Mouse (Mus musculus): ENCODE results near the gene Tmem39a. TPM values are rescaled to one million over a fixed set of nuclear protein-coding genes. Genes with fewer than 3 reads are reported as not detected.

The Tmem39a gene
- polyA plus RNA-seq (2014; fragmentation: Illumina TruSeq; extraction: RNeasy Lipid Tissue Mini Kit (QIAGEN cat#74804); ENCODE audit: low read depth, low replicate concordance), result 60.2 TPM

GRCm38 (mm10) chr16:38558221-38558748, at the start of gene Tmem39a:
Tmem39a (plus strand) TSS chr16:38558698.

GRCm38 (mm10) chr16:38522129-38523084, 36.1 kb upstream of the Tmem39a start, which contains the start of gene Timmdc1:
Timmdc1 (minus strand) TSS chr16:38522663.

GRCm38 (mm10) chr16:38549479-38550396, 8.8 kb upstream of the Tmem39a start, which contains the start of gene Poglut1:
Poglut1 (minus strand) TSS chr16:38550258.

Other genes with a start within 250 kb of the Tmem39a start
- gene Maats1, start 216.6 kb upstream of the Tmem39a start, polyA plus RNA-seq (2014; fragmentation: Illumina TruSeq; extraction: RNeasy Lipid Tissue Mini Kit (QIAGEN cat#74804); ENCODE audit: low read depth, low replicate concordance), result 0.60 TPM
- gene Cox17, start 211.7 kb upstream of the Tmem39a start, polyA plus RNA-seq (2014; fragmentation: Illumina TruSeq; extraction: RNeasy Lipid Tissue Mini Kit (QIAGEN cat#74804); ENCODE audit: low read depth, low replicate concordance), result 133 TPM
- gene Gm21987, start 211.7 kb upstream of the Tmem39a start, polyA plus RNA-seq (2014; fragmentation: Illumina TruSeq; extraction: RNeasy Lipid Tissue Mini Kit (QIAGEN cat#74804); ENCODE audit: low read depth, low replicate concordance), result not detected
- 2.7 TPM for gene Popdc2, start 196.5 kb upstream of the Tmem39a start, polyA plus RNA-seq (2014; fragmentation: Illumina TruSeq; extraction: RNeasy Lipid Tissue Mini Kit (QIAGEN cat#74804); ENCODE audit: low read depth, low replicate concordance)
- gene Pla1a, start 125.6 kb upstream of the Tmem39a start, polyA plus RNA-seq (2014; fragmentation: Illumina TruSeq; extraction: RNeasy Lipid Tissue Mini Kit (QIAGEN cat#74804); ENCODE audit: low read depth, low replicate concordance), result 1.0 TPM
- 10.1 TPM for gene Adprh, start 106.0 kb upstream of the Tmem39a start, polyA plus RNA-seq (2014; fragmentation: Illumina TruSeq; extraction: RNeasy Lipid Tissue Mini Kit (QIAGEN cat#74804); ENCODE audit: low read depth, low replicate concordance)
- gene Cd80, start 103.1 kb upstream of the Tmem39a start, polyA plus RNA-seq (2014; fragmentation: Illumina TruSeq; extraction: RNeasy Lipid Tissue Mini Kit (QIAGEN cat#74804); ENCODE audit: low read depth, low replicate concordance), result 1.6 TPM
- gene Timmdc1, start 36.0 kb upstream of the Tmem39a start, polyA plus RNA-seq (2014; fragmentation: Illumina TruSeq; extraction: RNeasy Lipid Tissue Mini Kit (QIAGEN cat#74804); ENCODE audit: low read depth, low replicate concordance), result 13.2 TPM
- 34.5 TPM for gene Poglut1, start 8.4 kb upstream of the Tmem39a start, polyA plus RNA-seq (2014; fragmentation: Illumina TruSeq; extraction: RNeasy Lipid Tissue Mini Kit (QIAGEN cat#74804); ENCODE audit: low read depth, low replicate concordance)
- gene Arhgap31, start 154.6 kb downstream of the Tmem39a start, polyA plus RNA-seq (2014; fragmentation: Illumina TruSeq; extraction: RNeasy Lipid Tissue Mini Kit (QIAGEN cat#74804); ENCODE audit: low read depth, low replicate concordance), result 5.5 TPM
- gene B4galt4, start 183.6 kb downstream of the Tmem39a start, polyA plus RNA-seq (2014; fragmentation: Illumina TruSeq; extraction: RNeasy Lipid Tissue Mini Kit (QIAGEN cat#74804); ENCODE audit: low read depth, low replicate concordance), result 89.1 TPM
- gene Upk1b, start 241.6 kb downstream of the Tmem39a start, polyA plus RNA-seq (2014; fragmentation: Illumina TruSeq; extraction: RNeasy Lipid Tissue Mini Kit (QIAGEN cat#74804); ENCODE audit: low read depth, low replicate concordance), result 3.4 TPM